ENCODE assay signal across 9 mouse cellular contexts in genomic region chr13:101068489-101068888, GRCm38 (mm10).
DNase-seq lines count a peak whose midpoint lies in the region; ATAC-seq and TF ChIP-seq lines count a peak whose summit lies in the region.
"Had no signal": no experiment of that assay in that cellular context is flagged by ENCODE, and none has a peak within 500 bp of the region (broad histone marks: within the 10 kb centered on the region; RNA-seq: fewer than 3 reads in every experiment).

No protein-coding gene starts in this region.

- no peaks in the 10 kb centered on the region for H3K9me3 ChIP-seq in intestine, postnatal 0 days (ENCODE audit: control insufficient read depth)
- no peaks in the 10 kb centered on the region for H3K9me3 ChIP-seq in intestine, embryonic 15.5 days
- no peaks in the 10 kb centered on the region for H3K9me3 ChIP-seq in neural tube, embryonic 12.5 days
- H3K9me3 ChIP-seq in neural tube, embryonic 15.5 days (replicated peaks), result no peaks in the 10 kb centered on the region

- peak; percentile 39; the same call in 1 of the 2 replicates for TF ChIP-seq CTCF in intestine, postnatal 0 days (IDR thresholded peaks at IDR 0.05; ENCODE audit: low read depth)

- H3K36me3 ChIP-seq in intestine, postnatal 0 days (ENCODE audit: control insufficient read depth, insufficient read depth), result no peaks in the 10 kb centered on the region
- no peaks in the 10 kb centered on the region for H3K36me3 ChIP-seq in intestine, embryonic 15.5 days
- H3K36me3 ChIP-seq in neural tube, embryonic 12.5 days, result no peaks in the 10 kb centered on the region
- no peaks in the 10 kb centered on the region for H3K36me3 ChIP-seq in neural tube, embryonic 15.5 days

- peak; percentile 17 for DNase-seq in adrenal gland, postnatal 10 days
- no peak for DNase-seq in adrenal gland, adult 18-20 months (ENCODE audit: low spot score in 2 of 2)
- no peak for DNase-seq in neural tube, embryonic 10.5 days (ENCODE audit: extremely low spot score, low spot score)
- no peak for DNase-seq in thymus, postnatal 36 days
- DNase-seq: adrenal gland, postnatal 36 days had no signal

- ATAC-seq in intestine, postnatal 0 days, result no peak
- ATAC-seq in intestine, embryonic 15.5 days, result no peak
- 0 out of 2 replicates have a peak, but pooled peaks have one; percentile 65 for ATAC-seq in neural tube, embryonic 12.5 days (ENCODE audit: low FRiP score, low read depth)
- peak; percentile 55 for ATAC-seq in neural tube, embryonic 15.5 days (ENCODE audit: low FRiP score)

- 82% methylated on average over 6 of the region's 6 CpGs for WGBS in intestine, postnatal 0 days
- WGBS in intestine, embryonic 15.5 days, result 69% methylated on average over 6 of the region's 6 CpGs
- 76% methylated on average over 6 of the region's 6 CpGs for WGBS in neural tube, embryonic 12.5 days
- 67% methylated on average over 6 of the region's 6 CpGs for WGBS in neural tube, embryonic 15.5 days

- H3K9ac ChIP-seq in intestine, postnatal 0 days (ENCODE audit: low read depth, low read length), result no peak overlapping the region
- H3K9ac ChIP-seq in intestine, embryonic 15.5 days, result no peak overlapping the region
- no peak overlapping the region for H3K9ac ChIP-seq in neural tube, embryonic 12.5 days
- no peak overlapping the region for H3K9ac ChIP-seq in neural tube, embryonic 15.5 days (replicated peaks)

- no peak overlapping the region for H3K27ac ChIP-seq in intestine, postnatal 0 days (ENCODE audit: low read depth, low read length)
- no peak overlapping the region for H3K27ac ChIP-seq in intestine, embryonic 15.5 days
- H3K27ac ChIP-seq in neural tube, embryonic 12.5 days, result no peak overlapping the region
- H3K27ac ChIP-seq in neural tube, embryonic 15.5 days (replicated peaks), result no peak overlapping the region

- no peaks in the 10 kb centered on the region for H3K4me1 ChIP-seq in intestine, postnatal 0 days (replicated peaks; ENCODE audit: control insufficient read depth, insufficient read depth, low read length)
- H3K4me1 ChIP-seq in intestine, embryonic 15.5 days (replicated peaks), result no peaks in the 10 kb centered on the region
- no peaks in the 10 kb centered on the region for H3K4me1 ChIP-seq in neural tube, embryonic 12.5 days
- H3K4me1 ChIP-seq in neural tube, embryonic 15.5 days, result no peaks in the 10 kb centered on the region

- H3K27me3 ChIP-seq in intestine, postnatal 0 days (replicated peaks; ENCODE audit: control insufficient read depth, insufficient read depth, low read length), result no peaks in the 10 kb centered on the region
- H3K27me3 ChIP-seq in intestine, embryonic 15.5 days (replicated peaks), result no peaks in the 10 kb centered on the region
- H3K27me3 ChIP-seq in neural tube, embryonic 12.5 days (replicated peaks), result no peaks in the 10 kb centered on the region
- no peaks in the 10 kb centered on the region for H3K27me3 ChIP-seq in neural tube, embryonic 15.5 days (replicated peaks)

- H3K4me3 ChIP-seq in intestine, postnatal 0 days (ENCODE audit: low read depth, low read length), result no peak overlapping the region
- H3K4me3 ChIP-seq in intestine, embryonic 15.5 days (replicated peaks), result no peak overlapping the region
- H3K4me3 ChIP-seq in neural tube, embryonic 12.5 days, result no peak overlapping the region
- H3K4me3 ChIP-seq in neural tube, embryonic 15.5 days (replicated peaks), result no peak overlapping the region

- no peak overlapping the region for H3K4me2 ChIP-seq in intestine, postnatal 0 days (replicated peaks; ENCODE audit: low read depth)
- H3K4me2 ChIP-seq in intestine, embryonic 15.5 days (replicated peaks), result no peak overlapping the region
- H3K4me2 ChIP-seq in neural tube, embryonic 12.5 days (replicated peaks), result no peak overlapping the region
- no peak overlapping the region for H3K4me2 ChIP-seq in neural tube, embryonic 15.5 days

Comparison
In these comparisons a context has a peak if more than half of its experiments do, and no peak if none do; other contexts are left out.
1. ATAC-seq: peak in neural tube, embryonic 12.5 days (single experiment) and neural tube, embryonic 15.5 days (single experiment); none in intestine, postnatal 0 days (single experiment) and intestine, embryonic 15.5 days (single experiment).